Mouse (Mus musculus): Measurements from ENCODE around the gene Tesc. TPM values are rescaled to one million over a fixed set of nuclear protein-coding genes. Genes with fewer than 3 reads are reported as not detected.

Gene Tesc
- total and polyA plus RNA-seq, 2 experiments from 2014 or later: 17.6 to 20.7 TPM

DNA sequence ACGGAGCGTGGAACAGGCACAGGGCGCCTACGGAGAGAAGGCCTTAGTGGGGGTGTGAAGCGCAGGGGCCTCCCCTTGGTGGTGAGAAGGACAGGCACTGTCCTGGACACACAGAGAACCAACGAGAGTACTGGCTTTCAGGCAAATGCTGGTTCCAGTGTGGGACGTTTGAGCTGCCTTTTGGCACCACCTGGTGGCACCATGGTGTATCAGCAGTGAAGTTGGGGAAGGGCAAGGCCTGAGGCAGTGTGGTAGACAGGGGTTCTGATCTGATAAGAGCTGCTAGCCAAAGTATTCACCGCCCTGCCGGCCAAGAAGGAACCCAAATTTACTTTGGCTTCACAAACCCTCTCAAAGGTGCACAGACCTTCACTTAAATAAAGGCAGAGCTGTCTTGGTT lies 41.8 kb downstream of the Tesc start:
- Histone ChIP-seq H3K9ac (replicated peaks; ENCODE audit: low read depth, low read length) (no peak overlapping the region), H3K4me1 (ENCODE audit: control insufficient read depth, insufficient read depth) (peaks cover 14% of the 10 kb centered on the region; the same call in 1 of the 2 replicates), H3K4me2 (ENCODE audit: low read depth, low read length) (no peak overlapping the region), H3K4me3 (ENCODE audit: low read depth, low read length) (no peak overlapping the region), H3K9me3 (replicated peaks; ENCODE audit: control insufficient read depth, low read length) (no peaks in the 10 kb centered on the region), H3K27ac (ENCODE audit: low read depth) (no peak overlapping the region), H3K36me3 (replicated peaks; ENCODE audit: control insufficient read depth, insufficient read depth, low read length) (peaks cover 30% of the 10 kb centered on the region), H3K27me3 (ENCODE audit: control insufficient read depth, insufficient read depth, low read length) (no peaks in the 10 kb centered on the region)
- WGBS: 28% methylated on average over 9 of the region's 9 CpGs
- peak; percentile 68 for ATAC-seq (ENCODE audit: insufficient read depth, low read depth)
- peak; percentile 70 for DNase-seq (ENCODE audit: low spot score)
- TF ChIP-seq CTCF (IDR thresholded peaks at IDR 0.05; ENCODE audit: low read depth) (peak; percentile 98), EP300 (IDR thresholded peaks at IDR 0.05; ENCODE audit: low read depth) (no peak)

- no peak overlapping the region for H3K4me3 ChIP-seq (ENCODE audit: low read depth, low read length)
- TF ChIP-seq EP300 (IDR thresholded peaks at IDR 0.05; ENCODE audit: low read depth) (no peak), CTCF (IDR thresholded peaks at IDR 0.05; ENCODE audit: low read depth) (no peak)
- no peak for DNase-seq (ENCODE audit: low spot score)
- 81% methylated on average over 5 of the region's 5 CpGs for WGBS
- H3K36me3 ChIP-seq (replicated peaks; ENCODE audit: control insufficient read depth, insufficient read depth, low read length): peaks cover 42% of the 10 kb centered on the region
- no peaks in the 10 kb centered on the region for H3K27me3 ChIP-seq (ENCODE audit: control insufficient read depth, insufficient read depth, low read length)
- H3K9ac ChIP-seq (replicated peaks; ENCODE audit: low read depth, low read length): no peak overlapping the region
- no peak overlapping the region for H3K4me2 ChIP-seq (ENCODE audit: low read depth, low read length)
- no peaks in the 10 kb centered on the region for H3K9me3 ChIP-seq (replicated peaks; ENCODE audit: control insufficient read depth, low read length)
- no peak overlapping the region for H3K27ac ChIP-seq (ENCODE audit: low read depth)
- no peak for ATAC-seq (ENCODE audit: insufficient read depth, low read depth)
- peaks cover 14% of the 10 kb centered on the region; the same call in 1 of the 2 replicates for H3K4me1 ChIP-seq (ENCODE audit: control insufficient read depth, insufficient read depth)
These were observed 44.2 kb downstream of the Tesc start for GRCm38 (mm10) chr5:118071766-118072165.

- DNase-seq (ENCODE audit: low spot score) (no peak), ATAC-seq (ENCODE audit: insufficient read depth, low read depth) (no peak)
- Histone ChIP-seq H3K36me3 (replicated peaks; ENCODE audit: control insufficient read depth, insufficient read depth, low read length) (peaks cover 52% of the 10 kb centered on the region), H3K4me1 (ENCODE audit: control insufficient read depth, insufficient read depth) (no peaks in the 10 kb centered on the region; the same call in 1 of the 2 replicates), H3K27ac (ENCODE audit: low read depth) (no peak overlapping the region), H3K27me3 (ENCODE audit: control insufficient read depth, insufficient read depth, low read length) (no peaks in the 10 kb centered on the region), H3K4me2 (ENCODE audit: low read depth, low read length) (no peak overlapping the region), H3K4me3 (ENCODE audit: low read depth, low read length) (no peak overlapping the region), H3K9ac (replicated peaks; ENCODE audit: low read depth, low read length) (no peak overlapping the region), H3K9me3 (replicated peaks; ENCODE audit: control insufficient read depth, low read length) (no peaks in the 10 kb centered on the region)
- 82% methylated on average over 15 of the region's 15 CpGs for WGBS
- TF ChIP-seq EP300 (IDR thresholded peaks at IDR 0.05; ENCODE audit: low read depth): no peak
- no peak for TF ChIP-seq CTCF (IDR thresholded peaks at IDR 0.05; ENCODE audit: low read depth)
These were observed 45.8 kb downstream of the Tesc start for GRCm38 (mm10) chr5:118073213-118073773.

GRCm38 (mm10) chr5:118076721-118077592 lies 49.4 kb downstream of the Tesc start:
- no peaks in the 10 kb centered on the region for H3K9me3 ChIP-seq (replicated peaks; ENCODE audit: control insufficient read depth, low read length)
- no peak for ATAC-seq (ENCODE audit: insufficient read depth, low read depth)
- H3K27me3 ChIP-seq (ENCODE audit: control insufficient read depth, insufficient read depth, low read length): no peaks in the 10 kb centered on the region
- 62% methylated on average over 15 of the region's 15 CpGs for WGBS
- peaks cover 55% of the 10 kb centered on the region for H3K36me3 ChIP-seq (replicated peaks; ENCODE audit: control insufficient read depth, insufficient read depth, low read length)
- TF ChIP-seq CTCF (IDR thresholded peaks at IDR 0.05; ENCODE audit: low read depth) (no peak; the same call in 1 of the 2 replicates), EP300 (IDR thresholded peaks at IDR 0.05; ENCODE audit: low read depth) (no peak)
- no peak overlapping the region for H3K4me2 ChIP-seq (ENCODE audit: low read depth, low read length)
- no peaks in the 10 kb centered on the region for H3K4me1 ChIP-seq (ENCODE audit: control insufficient read depth, insufficient read depth)
- H3K27ac ChIP-seq (ENCODE audit: low read depth): no peak overlapping the region
- H3K4me3 ChIP-seq (ENCODE audit: low read depth, low read length): no peak overlapping the region
- H3K9ac ChIP-seq (replicated peaks; ENCODE audit: low read depth, low read length): no peak overlapping the region
- no peak for DNase-seq (ENCODE audit: low spot score)

GRCm38 (mm10) chr5:118078550-118078949 lies 51.0 kb downstream of the Tesc start:
- peaks cover 49% of the 10 kb centered on the region for H3K36me3 ChIP-seq (replicated peaks; ENCODE audit: control insufficient read depth, insufficient read depth, low read length)
- H3K27me3 ChIP-seq (ENCODE audit: control insufficient read depth, insufficient read depth, low read length): no peaks in the 10 kb centered on the region
- no peaks in the 10 kb centered on the region for H3K9me3 ChIP-seq (replicated peaks; ENCODE audit: control insufficient read depth, low read length)
- no peak overlapping the region for H3K4me3 ChIP-seq (ENCODE audit: low read depth, low read length)
- WGBS: 64% methylated on average over 6 of the region's 6 CpGs
- H3K27ac ChIP-seq (ENCODE audit: low read depth): no peak overlapping the region
- no peak overlapping the region for H3K9ac ChIP-seq (replicated peaks; ENCODE audit: low read depth, low read length)
- H3K4me2 ChIP-seq (ENCODE audit: low read depth, low read length): no peak overlapping the region
- DNase-seq (ENCODE audit: low spot score) (no peak), ATAC-seq (ENCODE audit: insufficient read depth, low read depth) (no peak)
- no peaks in the 10 kb centered on the region; the same call in 1 of the 2 replicates for H3K4me1 ChIP-seq (ENCODE audit: control insufficient read depth, insufficient read depth)
- TF ChIP-seq EP300 (IDR thresholded peaks at IDR 0.05; ENCODE audit: low read depth) (no peak), CTCF (IDR thresholded peaks at IDR 0.05; ENCODE audit: low read depth) (no peak)
